Mouse (Mus musculus) heart, embryonic 11.5 days (tissue): ENCODE measurements at regions not wholly inside any gene's neighbourhood (a gene's known extent, or its start where the extent isn't known, plus 50 kb on each side); places are given as distances from the start of the nearest gene placed in this dataset.

Experiments
- ATAC-seq: fragments of 200-750 bp; cut with Nextera tagmentation; replicated peaks from 2 replicates; pipeline ENCODE4 v1.8.0; 2017; ENCODE audit warnings: moderate library complexity; ENCODE audit not compliant: insufficient number of reproducible peaks, low FRiP score, low TSS enrichment
- H3K27ac ChIP-seq: fragments of 300-500 bp; sonication (generic); 2 replicates; pipeline ENCODE4 v1.5.1; 2014; ENCODE audit warnings: mild to moderate bottlenecking, low read depth, low read length
- H3K27me3 ChIP-seq: fragments of 300-500 bp; sonication (generic); 2 replicates; pipeline ENCODE4 v1.6.1; 2014; ENCODE audit warnings: mild to moderate bottlenecking, low read length, mixed read lengths; ENCODE audit not compliant: control insufficient read depth, insufficient read depth
- H3K36me3 ChIP-seq: fragments of 300-500 bp; sonication (generic); 2 replicates; pipeline ENCODE4 v1.6.1; 2014; ENCODE audit warnings: mild to moderate bottlenecking, low read length, moderate library complexity, mixed read lengths; ENCODE audit not compliant: control insufficient read depth, insufficient read depth
- H3K4me1 ChIP-seq: fragments of 300-500 bp; sonication (generic); 2 replicates; pipeline ENCODE4 v1.6.1; 2014; ENCODE audit warnings: low read length; ENCODE audit not compliant: control insufficient read depth, insufficient read depth
- H3K4me2 ChIP-seq: fragments of 300-500 bp; sonication (generic); 2 replicates; pipeline ENCODE4 v1.6.1; 2014; ENCODE audit warnings: mild to moderate bottlenecking, moderate library complexity
- H3K4me3 ChIP-seq: fragments of 300-500 bp; sonication (generic); 2 replicates; pipeline ENCODE4 v1.5.1; 2014; ENCODE audit warnings: low read depth, low read length
- H3K9ac ChIP-seq: fragments of 300-500 bp; sonication (generic); 2 replicates; pipeline ENCODE4 v1.6.1; 2014; ENCODE audit warnings: mild to moderate bottlenecking, low read depth, low read length, moderate library complexity
- H3K9me3 ChIP-seq: fragments of 300-500 bp; sonication (generic); replicated peaks from 2 replicates; pipeline ENCODE4 v1.6.1; 2016; ENCODE audit warnings: low read length; ENCODE audit not compliant: control insufficient read depth
- WGBS: fragments of 180-500 bp; shearing (Covaris S2); extraction: QIAGEN DNeasy Blood & Tissue Kit; methylation state at CpG from one replicate; pipeline ENCODE4 v1.1.7; 2014; ENCODE audit not compliant: insufficient replicate concordance; 5-methylcytosine and 5-hydroxymethylcytosine counted together

DNA sequence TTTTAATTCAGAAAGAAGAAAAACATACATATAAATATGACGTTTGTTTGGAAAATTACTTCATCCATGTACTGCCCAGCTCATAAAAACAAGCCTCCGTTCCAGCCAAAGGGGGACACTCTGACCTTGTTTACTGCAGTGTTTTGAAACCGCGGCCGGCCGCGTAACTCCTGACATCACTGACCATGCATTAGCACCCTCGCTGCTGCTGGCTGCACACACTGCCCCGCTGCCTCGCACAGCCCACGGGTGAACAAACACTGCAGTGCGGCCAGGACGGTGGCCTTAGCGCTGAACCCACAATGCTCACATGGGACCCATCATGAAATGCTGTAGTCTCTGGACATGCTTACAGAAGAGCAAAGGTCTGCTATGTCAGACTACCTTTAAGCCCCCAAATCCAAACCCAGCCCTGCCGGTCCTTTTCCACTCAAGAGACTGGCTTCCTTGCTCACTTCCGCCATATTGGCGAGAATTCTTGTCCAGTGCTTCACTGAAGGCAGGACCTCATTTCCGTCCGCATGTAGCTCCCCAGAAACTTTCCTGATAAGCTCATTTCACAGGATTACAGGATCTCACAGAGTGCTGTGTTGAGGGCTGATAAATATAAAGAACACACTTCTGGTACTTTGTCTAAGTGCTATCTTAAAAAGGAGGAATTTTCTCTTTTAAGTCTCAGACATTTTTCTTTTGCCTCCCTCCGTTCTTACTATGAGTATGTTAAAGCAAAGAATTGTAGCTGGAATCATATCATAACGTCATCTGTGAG is 154.9 kb upstream of the Klf14 start:
- no peaks in the 10 kb centered on the region for H3K27me3 ChIP-seq
- H3K9ac ChIP-seq = no peak overlapping the region
- 78% methylated on average over 21 of the region's 21 CpGs for WGBS
- no peaks in the 10 kb centered on the region; the same call in 1 of the 2 replicates for H3K9me3 ChIP-seq
- H3K4me3 ChIP-seq = no peak overlapping the region
- H3K4me2 ChIP-seq = no peak overlapping the region
- no peak for ATAC-seq
- no peaks in the 10 kb centered on the region for H3K36me3 ChIP-seq
- peak overlapping the region; percentile 30; the same call in 1 of the 2 replicates for H3K27ac ChIP-seq
- peaks cover 39% of the 10 kb centered on the region for H3K4me1 ChIP-seq

DNA sequence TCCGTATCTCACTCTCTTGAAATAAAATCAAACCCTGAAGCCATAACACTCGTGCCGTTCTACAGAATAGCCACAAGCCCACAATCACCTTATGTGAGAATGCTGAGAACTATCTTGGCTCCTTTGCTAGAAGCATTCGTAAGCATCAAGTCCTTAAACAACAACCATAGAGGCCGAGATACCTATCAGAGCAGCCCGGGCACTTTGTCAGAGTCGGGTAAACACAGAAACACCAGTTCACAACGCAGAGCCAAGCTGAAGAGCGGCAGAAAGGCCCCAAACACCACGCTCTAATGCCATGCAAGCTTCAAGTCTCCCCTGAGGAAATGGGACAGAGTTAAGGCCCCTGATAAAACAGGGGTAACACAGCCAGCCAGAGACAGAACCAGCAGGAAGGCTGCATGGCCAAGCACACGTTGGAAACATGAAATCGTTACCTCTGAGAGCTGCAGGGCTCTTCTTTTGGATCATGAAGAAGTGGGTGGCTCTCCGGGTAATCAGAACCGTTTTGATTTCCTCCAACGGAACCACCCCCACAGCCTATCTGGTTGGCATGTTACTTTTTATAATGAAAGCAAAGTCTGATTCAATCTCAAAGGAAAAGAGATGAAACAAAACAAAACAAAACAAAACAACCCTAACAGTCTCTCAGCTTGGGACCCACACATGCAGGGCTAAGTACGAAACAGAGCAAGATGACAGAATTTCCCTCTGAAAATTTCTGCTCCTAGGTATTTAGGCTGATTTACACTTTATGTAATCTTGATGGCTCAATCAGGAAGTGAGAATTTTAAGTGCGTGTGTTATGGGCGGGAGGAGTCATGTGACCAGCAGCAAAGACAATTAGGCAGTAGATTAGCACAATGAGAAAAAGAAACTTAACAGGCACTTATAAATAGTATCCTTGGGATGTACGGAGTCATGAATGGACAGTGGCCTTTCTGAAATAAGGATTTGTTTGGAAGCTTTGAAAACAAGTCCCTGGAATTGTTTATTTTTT is 155.8 kb upstream of the Klf14 start:
- no peaks in the 10 kb centered on the region; the same call in 1 of the 2 replicates for H3K9me3 ChIP-seq
- 43% methylated on average over 19 of the region's 19 CpGs for WGBS
- no peak overlapping the region for H3K9ac ChIP-seq
- no peak overlapping the region for H3K4me3 ChIP-seq
- H3K4me1 ChIP-seq = peaks cover 39% of the 10 kb centered on the region
- peak overlapping the region; percentile 30 for H3K27ac ChIP-seq
- peak overlapping the region; percentile 31 for H3K4me2 ChIP-seq
- no peaks in the 10 kb centered on the region for H3K27me3 ChIP-seq
- no peaks in the 10 kb centered on the region for H3K36me3 ChIP-seq
- ATAC-seq = no peak

DNA sequence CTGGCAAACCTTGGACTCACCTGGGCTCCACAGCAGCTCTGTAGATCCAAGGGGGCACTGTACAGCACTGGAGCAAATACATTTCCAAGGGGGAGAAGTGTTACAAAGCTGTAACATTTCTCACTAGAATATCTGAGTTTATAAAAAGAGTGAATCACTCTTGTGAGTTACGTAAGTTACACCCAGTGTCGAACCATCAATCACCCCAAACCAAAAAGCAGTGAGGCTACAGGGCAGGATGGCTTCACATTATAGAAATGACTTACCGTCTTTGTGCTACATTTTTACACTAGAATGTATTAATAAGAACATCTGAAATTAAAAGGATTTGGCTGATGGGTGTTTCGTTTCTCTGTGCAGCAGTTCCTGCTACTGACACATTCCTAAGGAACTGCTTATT is 156.7 kb upstream of the Klf14 start:
- 69% methylated on average over 4 of the region's 4 CpGs for WGBS
- H3K36me3 ChIP-seq = no peaks in the 10 kb centered on the region
- H3K4me2 ChIP-seq = peak overlapping the region; percentile 20
- H3K9ac ChIP-seq = no peak overlapping the region
- ATAC-seq = no peak
- no peak overlapping the region for H3K27ac ChIP-seq
- H3K4me3 ChIP-seq = no peak overlapping the region
- H3K4me1 ChIP-seq = peaks cover 39% of the 10 kb centered on the region
- no peaks in the 10 kb centered on the region for H3K9me3 ChIP-seq
- H3K27me3 ChIP-seq = no peaks in the 10 kb centered on the region

DNA sequence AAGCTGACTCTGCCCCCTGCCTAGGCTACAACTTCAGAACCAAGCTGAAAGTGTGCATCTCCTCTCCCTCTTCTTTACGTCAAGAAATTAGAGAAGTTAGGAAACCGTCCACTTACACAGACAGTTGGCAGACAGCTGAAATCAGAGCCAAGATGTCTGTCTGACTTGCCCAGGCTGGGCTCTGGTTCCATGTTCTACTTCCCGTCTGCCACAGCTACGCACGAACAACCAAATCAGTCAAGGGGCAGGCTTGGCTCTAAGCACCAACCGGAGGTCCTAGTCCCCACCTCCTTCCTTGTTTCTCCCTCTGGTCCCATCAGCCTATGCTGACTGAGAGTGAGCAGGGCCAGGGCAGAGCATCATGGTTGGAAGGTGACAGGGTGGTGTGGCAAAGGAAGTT is 157.5 kb upstream of the Klf14 start:
- no peak overlapping the region for H3K4me3 ChIP-seq
- no peaks in the 10 kb centered on the region for H3K9me3 ChIP-seq
- WGBS = 40% methylated on average over 6 of the region's 6 CpGs
- H3K4me1 ChIP-seq = peaks cover 39% of the 10 kb centered on the region
- H3K36me3 ChIP-seq = no peaks in the 10 kb centered on the region
- peak overlapping the region; percentile 20 for H3K4me2 ChIP-seq
- no peak for ATAC-seq
- H3K9ac ChIP-seq = no peak overlapping the region
- no peaks in the 10 kb centered on the region for H3K27me3 ChIP-seq
- H3K27ac ChIP-seq = no peak overlapping the region

DNA sequence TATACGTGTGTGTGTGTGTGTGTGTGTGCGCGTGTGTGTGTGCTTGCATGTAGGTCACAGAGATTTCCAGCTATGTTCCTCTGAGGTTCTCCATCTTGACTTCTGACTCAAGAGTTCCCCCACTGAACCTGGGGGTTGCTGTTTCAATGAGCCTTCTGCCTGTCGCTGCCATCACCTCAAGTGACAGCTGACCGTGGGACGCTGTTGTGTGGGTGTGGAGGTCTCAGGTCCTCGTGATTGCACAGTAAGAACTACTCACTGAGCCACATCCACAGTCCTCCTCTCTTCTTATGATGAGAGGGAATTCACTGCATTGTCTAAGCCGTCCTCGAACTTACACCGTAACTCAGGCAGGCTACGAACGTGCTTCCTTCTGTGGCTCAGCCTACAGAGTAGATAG is 158.8 kb upstream of the Klf14 start:
- no peak overlapping the region for H3K4me2 ChIP-seq
- no peak for ATAC-seq
- no peak overlapping the region for H3K4me3 ChIP-seq
- no peaks in the 10 kb centered on the region for H3K36me3 ChIP-seq
- H3K27ac ChIP-seq = no peak overlapping the region
- 82% methylated on average over 12 of the region's 12 CpGs for WGBS
- no peak overlapping the region for H3K9ac ChIP-seq
- H3K9me3 ChIP-seq = no peaks in the 10 kb centered on the region
- no peaks in the 10 kb centered on the region for H3K27me3 ChIP-seq
- H3K4me1 ChIP-seq = peaks cover 33% of the 10 kb centered on the region

DNA sequence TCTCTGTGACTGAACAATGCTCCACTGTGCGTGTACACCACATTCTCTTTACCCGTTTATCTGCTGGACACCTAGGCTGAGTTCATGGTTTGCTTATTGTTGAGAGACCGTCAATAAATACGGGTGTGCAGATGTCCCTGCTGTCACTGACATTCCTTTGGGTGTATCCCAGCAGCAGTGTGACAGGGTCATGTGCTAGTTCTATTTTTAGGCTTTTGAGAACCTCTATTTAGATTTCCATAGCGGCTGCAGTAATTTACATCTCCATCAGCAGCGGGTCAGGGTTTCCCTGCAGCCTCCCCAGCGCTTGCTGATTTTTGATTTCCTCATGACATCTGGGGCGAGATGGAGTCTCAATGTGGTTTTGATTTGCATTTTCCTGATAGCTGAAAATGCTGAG is 162.1 kb upstream of the Klf14 start:
- Histone ChIP-seq H3K36me3 (no peaks in the 10 kb centered on the region), H3K27ac (peak overlapping the region; percentile 60), H3K9me3 (no peaks in the 10 kb centered on the region), H3K4me1 (peaks cover 11% of the 10 kb centered on the region), H3K4me3 (no peak overlapping the region), H3K9ac (no peak overlapping the region), H3K4me2 (peak overlapping the region; percentile 35), H3K27me3 (no peaks in the 10 kb centered on the region)
- ATAC-seq = no peak
- 49% methylated on average over 8 of the region's 8 CpGs for WGBS

DNA sequence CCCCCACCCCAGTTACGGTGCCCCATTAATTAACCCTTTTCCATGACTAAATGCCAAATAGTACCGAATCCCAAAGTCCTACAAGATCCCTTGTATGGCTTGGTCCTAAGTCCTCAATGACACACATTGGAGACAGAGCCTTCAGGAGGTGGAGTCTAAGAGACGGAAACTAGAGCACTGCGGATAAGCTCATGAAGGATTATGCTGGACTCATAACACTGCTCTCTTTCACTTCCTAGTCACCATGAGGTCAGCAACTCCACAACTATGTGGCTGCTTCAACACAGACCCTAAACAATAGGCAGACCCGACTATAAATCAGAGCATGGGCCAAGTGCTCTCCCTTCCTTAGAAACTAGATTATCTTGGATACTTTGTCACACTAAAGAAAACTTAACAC is 164.0 kb upstream of the Klf14 start:
- Histone ChIP-seq H3K27me3 (no peaks in the 10 kb centered on the region), H3K27ac (no peak overlapping the region), H3K4me1 (peaks cover 4% of the 10 kb centered on the region; the same call in 1 of the 2 replicates), H3K4me2 (no peak overlapping the region), H3K9me3 (no peaks in the 10 kb centered on the region), H3K9ac (no peak overlapping the region), H3K4me3 (no peak overlapping the region), H3K36me3 (no peaks in the 10 kb centered on the region)
- no peak for ATAC-seq
- 75% methylated on average over 5 of the region's 5 CpGs for WGBS

DNA sequence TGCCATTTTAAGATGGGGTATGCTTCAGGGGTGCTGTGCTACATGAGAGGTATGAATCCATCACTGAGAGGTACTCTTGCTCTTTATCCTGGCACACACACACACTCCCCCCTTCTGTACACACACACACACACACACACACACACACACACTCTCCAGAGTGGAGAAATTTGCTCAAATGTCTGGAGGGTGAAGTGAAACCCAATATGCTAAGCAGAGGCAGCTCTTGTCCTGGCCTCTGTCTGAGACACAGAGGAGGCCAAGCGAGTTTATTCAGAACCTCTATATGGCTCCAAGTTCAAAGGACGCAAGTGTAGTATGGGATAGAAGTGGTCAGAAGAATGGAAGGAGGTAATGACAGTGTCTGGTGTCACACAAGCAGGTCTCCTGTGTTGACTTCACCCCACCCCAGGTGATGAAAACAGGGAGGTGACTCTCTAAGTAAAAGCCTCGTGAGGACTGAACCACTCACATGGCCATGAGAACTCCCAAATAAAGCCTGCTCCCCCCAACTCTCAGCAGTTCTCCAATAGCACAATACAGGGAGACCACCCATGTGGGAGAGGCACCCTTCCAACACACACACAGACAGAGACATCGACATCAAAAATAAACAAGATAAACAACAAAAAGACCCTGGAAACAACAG is 164.6 kb upstream of the Klf14 start:
- ATAC-seq = no peak
- Histone ChIP-seq H3K27ac (no peak overlapping the region), H3K9me3 (no peaks in the 10 kb centered on the region), H3K4me2 (no peak overlapping the region), H3K4me1 (peaks cover 4% of the 10 kb centered on the region; the same call in 1 of the 2 replicates), H3K9ac (no peak overlapping the region), H3K27me3 (no peaks in the 10 kb centered on the region), H3K36me3 (no peaks in the 10 kb centered on the region), H3K4me3 (no peak overlapping the region)
- WGBS = 64% methylated on average over 4 of the region's 4 CpGs
